In genomic region chr8:108537686-108538551, GRCm38 (mm10) we compare ENCODE assay signal across 11 mouse cellular contexts.
DNase-seq lines count a peak whose midpoint lies in the region; ATAC-seq and TF ChIP-seq lines count a peak whose summit lies in the region.
"Had no signal": no experiment of that assay in that cellular context is flagged by ENCODE, and none has a peak within 500 bp of the region (broad histone marks: within the 10 kb centered on the region; RNA-seq: fewer than 3 reads in every experiment).

No protein-coding gene starts in this region.

- H3K4me2 ChIP-seq in embryonic facial prominence, embryonic 14.5 days (ENCODE audit: low read depth, low read length) = peak overlapping the region; percentile 26; the same call in 1 of the 2 replicates
- peak overlapping the region; percentile 59 for H3K4me2 ChIP-seq in midbrain, postnatal 0 days (ENCODE audit: low read depth, low read length, poor library complexity, severe bottlenecking)
- H3K4me2 ChIP-seq: liver, embryonic 13.5 days had no signal

- WGBS in embryonic facial prominence, embryonic 14.5 days = 75% methylated on average over 25 of the region's 25 CpGs
- WGBS in hindbrain, embryonic 10.5 days = 87% methylated on average over 25 of the region's 25 CpGs
- 31% methylated on average over 25 of the region's 25 CpGs for WGBS in midbrain, postnatal 0 days
- 85% methylated on average over 25 of the region's 25 CpGs for WGBS in kidney, adult 2 months

- no peak for TF ChIP-seq POLR2A in kidney, adult 2 months (IDR thresholded peaks at IDR 0.05; ENCODE audit: low read depth, low read length)

- no peaks in the 10 kb centered on the region for H3K27me3 ChIP-seq in embryonic facial prominence, embryonic 14.5 days (replicated peaks; ENCODE audit: control insufficient read depth, insufficient read depth, low read length)
- no peaks in the 10 kb centered on the region for H3K27me3 ChIP-seq in hindbrain, embryonic 10.5 days (ENCODE audit: insufficient read depth, poor library complexity, severe bottlenecking)
- H3K27me3 ChIP-seq in midbrain, postnatal 0 days (ENCODE audit: insufficient read depth, low read length) = no peaks in the 10 kb centered on the region
- no peaks in the 10 kb centered on the region for H3K27me3 ChIP-seq in kidney, adult 2 months (replicated peaks; ENCODE audit: control insufficient read depth, insufficient read depth, low read length)
- H3K27me3 ChIP-seq: liver, embryonic 13.5 days had no signal

- H3K4me1 ChIP-seq in embryonic facial prominence, embryonic 14.5 days (ENCODE audit: control insufficient read depth, insufficient read depth, low read length) = peaks cover 9% of the 10 kb centered on the region
- peaks cover 18% of the 10 kb centered on the region for H3K4me1 ChIP-seq in hindbrain, embryonic 10.5 days (replicated peaks)
- H3K4me1 ChIP-seq in midbrain, postnatal 0 days (ENCODE audit: insufficient read depth, low read length) = 0 out of 2 replicates have a peak, but pooled peaks cover 3% of the 10 kb centered on the region
- no peaks in the 10 kb centered on the region for H3K4me1 ChIP-seq in kidney, adult 2 months (ENCODE audit: control insufficient read depth, insufficient read depth, low read length)
- H3K4me1 ChIP-seq: liver, embryonic 13.5 days had no signal

- H3K27ac ChIP-seq in embryonic facial prominence, embryonic 14.5 days (replicated peaks; ENCODE audit: low read depth, low read length) = no peak overlapping the region
- peak overlapping the region; percentile 12; the same call in 1 of the 2 replicates for H3K27ac ChIP-seq in hindbrain, embryonic 10.5 days
- peak overlapping the region; percentile 81 for H3K27ac ChIP-seq in midbrain, postnatal 0 days (ENCODE audit: low read depth, low read length)
- H3K27ac ChIP-seq in kidney, adult 2 months (ENCODE audit: insufficient read depth, low read depth, low read length) = no peak overlapping the region
- H3K27ac ChIP-seq: liver, embryonic 13.5 days had no signal

- peak; percentile 14 for DNase-seq in kidney, postnatal 10 days
- DNase-seq in kidney, adult 8-10 months = no peak
- no peak for DNase-seq in embryonic facial prominence, embryonic 14.5 days (ENCODE audit: low spot score)
- DNase-seq in hindbrain, embryonic 10.5 days (ENCODE audit: low spot score) = no peak
- DNase-seq in midbrain, postnatal 0 days (ENCODE audit: low spot score) = peak; percentile 52
- DNase-seq in kidney, adult 2 months = no peak
- no peak for DNase-seq in ovary, postnatal 14 days (ENCODE audit: low spot score)
- DNase-seq: kidney, postnatal 36 days; liver, embryonic 13.5 days; thymus, adult 18-20 months had no signal

- ATAC-seq in embryonic facial prominence, embryonic 14.5 days (ENCODE audit: low read depth) = no peak
- ATAC-seq in midbrain, postnatal 0 days (ENCODE audit: low FRiP score) = no peak
- ATAC-seq in erythroid progenitor cell, adult 5-6 weeks (replicated peaks; ENCODE audit: low FRiP score, poor library complexity, severe bottlenecking) = no peak

- no peaks in the 10 kb centered on the region for H3K36me3 ChIP-seq in embryonic facial prominence, embryonic 14.5 days (ENCODE audit: control insufficient read depth, insufficient read depth, low read length)
- no peaks in the 10 kb centered on the region for H3K36me3 ChIP-seq in hindbrain, embryonic 10.5 days
- no peaks in the 10 kb centered on the region for H3K36me3 ChIP-seq in midbrain, postnatal 0 days (ENCODE audit: insufficient read depth, low read length)
- H3K36me3 ChIP-seq in kidney, adult 2 months (ENCODE audit: control insufficient read depth, insufficient read depth, low read length) = no peaks in the 10 kb centered on the region
- H3K36me3 ChIP-seq: liver, embryonic 13.5 days had no signal

- H3K9me3 ChIP-seq in embryonic facial prominence, embryonic 14.5 days (ENCODE audit: control insufficient read depth, low read length) = no peaks in the 10 kb centered on the region
- H3K9me3 ChIP-seq in hindbrain, embryonic 10.5 days = no peaks in the 10 kb centered on the region
- no peaks in the 10 kb centered on the region for H3K9me3 ChIP-seq in midbrain, postnatal 0 days (ENCODE audit: low read length)
- H3K9me3 ChIP-seq: liver, embryonic 13.5 days had no signal

- no peak overlapping the region for H3K4me3 ChIP-seq in embryonic facial prominence, embryonic 14.5 days (ENCODE audit: low read depth, low read length)
- no peak overlapping the region for H3K4me3 ChIP-seq in hindbrain, embryonic 10.5 days
- H3K4me3 ChIP-seq in midbrain, postnatal 0 days (ENCODE audit: low read depth, low read length) = peak overlapping the region; percentile 39
- no peak overlapping the region for H3K4me3 ChIP-seq in kidney, adult 2 months (ENCODE audit: insufficient read depth, low read depth, low read length)
- H3K4me3 ChIP-seq: liver, embryonic 13.5 days had no signal

- H3K9ac ChIP-seq in embryonic facial prominence, embryonic 14.5 days (ENCODE audit: low read depth, low read length) = no peak overlapping the region
- peak overlapping the region; percentile 40 for H3K9ac ChIP-seq in midbrain, postnatal 0 days (replicated peaks; ENCODE audit: low read length, poor library complexity, severe bottlenecking)
- H3K9ac ChIP-seq: liver, embryonic 13.5 days had no signal

- no peak for TF ChIP-seq CTCF in midbrain, postnatal 0 days (IDR thresholded peaks at IDR 0.05)
- TF ChIP-seq CTCF in kidney, adult 2 months (conservative IDR thresholded peaks at IDR 0.05; ENCODE audit: insufficient read depth, insufficient read length, low read depth, low read length) = no peak

Comparison
In these comparisons a context has a peak if more than half of its experiments do, and no peak if none do; other contexts are left out.
1. DNase-seq: peak in kidney, postnatal 10 days (single experiment) and midbrain, postnatal 0 days (single experiment); none in kidney, adult 8-10 months (0 of 2), embryonic facial prominence, embryonic 14.5 days (single experiment), hindbrain, embryonic 10.5 days (single experiment), kidney, adult 2 months (single experiment) and ovary, postnatal 14 days (single experiment).
2. H3K27ac ChIP-seq: peak in hindbrain, embryonic 10.5 days (single experiment) and midbrain, postnatal 0 days (single experiment); none in embryonic facial prominence, embryonic 14.5 days (single experiment) and kidney, adult 2 months (single experiment).